Mouse (Mus musculus) activated CD4-positive, CD25-positive, alpha-beta regulatory T cell, adult 4 months (primary cell): ENCODE results near the gene Nudt1. TPM values are rescaled to one million over a fixed set of nuclear protein-coding genes. Genes with fewer than 3 reads are reported as not detected.

Experiments
- ATAC-seq: one replicate; pipeline ENCODE4 v1.8.0; 2017
- polyA plus RNA-seq, 2 experiments: library from polyadenylated mRNA; unstranded; fragments of 100-300 nt; shearing (Covaris generic); gene quantifications; one replicate each; pipeline ENCODE4 v1.2.1; 2017

The Nudt1 gene
- 10 to 100 TPM; 17.6 to 24.4 TPM for polyA plus RNA-seq

- ATAC-seq: peak; percentile 99
Observed at GRCm38 (mm10) chr5:140321042-140321755, at the start of gene Nudt1, which contains the start of gene Mad1l1. TSS of gene Nudt1 (plus strand) at chr5:140321656. TSS of gene Mad1l1 (minus strand) at chr5:140321552.

- no peak for ATAC-seq
Observed at GRCm38 (mm10) chr5:140276779-140277178, 44.7 kb upstream of the Nudt1 start.

GRCm38 (mm10) chr5:140280205-140280604 is 41.3 kb upstream of the Nudt1 start:
- ATAC-seq: no peak

GRCm38 (mm10) chr5:140282376-140282775 is 39.1 kb upstream of the Nudt1 start:
- ATAC-seq: no peak

- ATAC-seq: no peak
Observed at GRCm38 (mm10) chr5:140282900-140283299, 38.6 kb upstream of the Nudt1 start.

GRCm38 (mm10) chr5:140284011-140284410 is 37.4 kb upstream of the Nudt1 start:
- no peak for ATAC-seq

GRCm38 (mm10) chr5:140284761-140285160 is 36.7 kb upstream of the Nudt1 start:
- no peak for ATAC-seq

- no peak for ATAC-seq
Observed at GRCm38 (mm10) chr5:140288287-140288686, 33.2 kb upstream of the Nudt1 start.

GRCm38 (mm10) chr5:140289161-140289560 is 32.3 kb upstream of the Nudt1 start:
- ATAC-seq: no peak

- peak; percentile 54 for ATAC-seq
Observed at GRCm38 (mm10) chr5:140292152-140292551, 29.3 kb upstream of the Nudt1 start.

GRCm38 (mm10) chr5:140298291-140298690 is 23.2 kb upstream of the Nudt1 start:
- no peak for ATAC-seq

- ATAC-seq: no peak
Observed at GRCm38 (mm10) chr5:140306016-140306415, 15.4 kb upstream of the Nudt1 start.

- no peak for ATAC-seq
Observed at GRCm38 (mm10) chr5:140307602-140308001, 13.9 kb upstream of the Nudt1 start.

GRCm38 (mm10) chr5:140316716-140317115 is 4.7 kb upstream of the Nudt1 start:
- no peak for ATAC-seq

GRCm38 (mm10) chr5:140321756-140322575 is 510 bp downstream of the Nudt1 start:
- ATAC-seq: peak; percentile 8

- no peak for ATAC-seq
Observed at GRCm38 (mm10) chr5:140324058-140324457, 2.6 kb downstream of the Nudt1 start.

GRCm38 (mm10) chr5:140331615-140332512 is 10.4 kb downstream of the Nudt1 start, which contains the start of gene Mrm2:
TSS of gene Mrm2 (minus strand) at chr5:140331898.
- ATAC-seq: peak; percentile 95

GRCm38 (mm10) chr5:140332519-140332918 is 11.1 kb downstream of the Nudt1 start:
- no peak for ATAC-seq

GRCm38 (mm10) chr5:140333631-140334030 is 12.2 kb downstream of the Nudt1 start:
- no peak for ATAC-seq

GRCm38 (mm10) chr5:140336680-140337079 is 15.2 kb downstream of the Nudt1 start:
- ATAC-seq: no peak

- no peak for ATAC-seq
Observed at GRCm38 (mm10) chr5:140338779-140339178, 17.3 kb downstream of the Nudt1 start.

- no peak for ATAC-seq
Observed at GRCm38 (mm10) chr5:140339836-140340235, 18.4 kb downstream of the Nudt1 start.

- ATAC-seq: no peak
Observed at GRCm38 (mm10) chr5:140342880-140343279, 21.4 kb downstream of the Nudt1 start.
